Mouse (Mus musculus): ENCODE measurements at regions not wholly inside any gene's neighbourhood (a gene's known extent, or its start where the extent isn't known, plus 50 kb on each side); places are given as distances from the start of the nearest gene placed in this dataset.
"Not testable (repeated sequence)": the region's sequence is repeated elsewhere in the genome, so short reads cannot be mapped to it uniquely, and the experiment has no call there.

DNA sequence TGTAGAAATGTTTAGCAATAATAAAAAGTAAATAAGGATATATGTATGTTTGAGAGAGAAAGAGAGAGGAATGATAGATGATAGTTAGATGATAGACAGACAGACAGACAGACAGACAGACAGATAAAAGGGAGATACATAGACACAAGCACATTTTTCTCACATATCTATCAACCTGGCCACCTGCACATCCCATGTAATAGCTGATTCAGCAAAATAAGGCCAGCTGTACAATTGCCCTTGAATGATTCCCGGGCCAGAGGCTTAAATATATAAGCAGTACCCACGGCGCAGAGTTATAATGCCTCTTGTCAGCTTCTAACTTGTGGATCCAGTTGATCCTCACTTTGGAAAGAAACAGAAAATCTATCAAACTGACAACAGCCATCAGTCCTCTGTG, 178.5 kb downstream of the Tmem114 start:
- DNase-seq: no peak

DNA sequence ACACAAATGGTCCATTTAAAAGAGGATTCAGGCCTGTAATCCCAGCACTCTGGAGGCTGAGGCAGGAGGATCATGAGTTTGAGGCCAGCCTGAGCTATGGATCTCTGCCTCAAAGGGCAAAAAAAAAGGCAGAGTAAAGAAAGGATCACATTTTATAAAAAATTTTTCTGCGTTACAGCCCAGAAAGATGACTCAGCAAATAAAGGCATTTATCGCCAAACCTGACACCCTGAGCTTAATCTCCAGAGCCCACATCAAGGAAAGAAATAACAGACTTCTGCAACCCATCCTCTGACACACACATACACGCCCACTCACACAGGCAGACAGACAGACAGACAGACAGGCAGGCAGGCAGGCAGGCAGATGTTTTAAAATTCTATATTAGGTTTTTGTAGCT, 179.3 kb downstream of the Tmem114 start:
- DNase-seq: no peak

DNA sequence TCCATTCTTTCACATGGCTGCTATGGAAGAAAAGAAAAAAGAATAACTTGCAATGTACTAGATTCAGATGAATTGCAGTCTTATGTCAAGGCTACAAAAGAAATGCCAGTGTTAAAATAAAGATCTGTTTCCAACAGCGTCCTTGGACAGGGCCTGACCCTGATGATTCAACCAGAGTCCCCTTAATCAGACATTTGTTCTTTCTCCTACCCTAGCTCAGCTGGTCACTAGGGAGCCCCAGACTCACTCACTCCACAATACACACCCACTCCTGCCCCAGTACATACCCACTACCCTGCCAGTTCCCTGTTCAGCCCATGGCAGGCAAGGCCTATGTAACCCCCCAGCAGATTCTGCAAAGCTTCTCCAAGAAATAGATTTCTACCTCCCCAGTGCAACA, 190.6 kb downstream of the Tmem114 start:
- no peak for DNase-seq

DNA sequence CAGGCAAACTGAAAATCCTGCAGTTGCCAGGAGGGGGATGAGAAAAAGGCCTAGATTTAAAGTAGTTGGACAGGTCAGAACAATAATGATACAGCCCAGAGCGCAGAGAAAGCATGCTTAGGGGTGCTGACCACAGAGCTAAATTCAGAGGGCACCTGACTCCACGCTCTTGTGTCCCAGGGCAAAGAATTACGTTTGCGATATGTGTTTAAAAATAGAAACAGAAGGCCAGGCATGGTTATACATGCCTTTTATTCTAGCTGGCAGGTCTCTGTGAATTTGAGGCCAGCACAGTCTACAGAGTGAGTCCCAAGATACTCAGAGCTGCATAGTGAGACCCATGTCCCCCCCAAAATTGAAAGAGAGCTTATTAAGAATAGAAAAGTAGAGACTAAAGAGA, 192.9 kb downstream of the Tmem114 start:
- DNase-seq: no peak

DNA sequence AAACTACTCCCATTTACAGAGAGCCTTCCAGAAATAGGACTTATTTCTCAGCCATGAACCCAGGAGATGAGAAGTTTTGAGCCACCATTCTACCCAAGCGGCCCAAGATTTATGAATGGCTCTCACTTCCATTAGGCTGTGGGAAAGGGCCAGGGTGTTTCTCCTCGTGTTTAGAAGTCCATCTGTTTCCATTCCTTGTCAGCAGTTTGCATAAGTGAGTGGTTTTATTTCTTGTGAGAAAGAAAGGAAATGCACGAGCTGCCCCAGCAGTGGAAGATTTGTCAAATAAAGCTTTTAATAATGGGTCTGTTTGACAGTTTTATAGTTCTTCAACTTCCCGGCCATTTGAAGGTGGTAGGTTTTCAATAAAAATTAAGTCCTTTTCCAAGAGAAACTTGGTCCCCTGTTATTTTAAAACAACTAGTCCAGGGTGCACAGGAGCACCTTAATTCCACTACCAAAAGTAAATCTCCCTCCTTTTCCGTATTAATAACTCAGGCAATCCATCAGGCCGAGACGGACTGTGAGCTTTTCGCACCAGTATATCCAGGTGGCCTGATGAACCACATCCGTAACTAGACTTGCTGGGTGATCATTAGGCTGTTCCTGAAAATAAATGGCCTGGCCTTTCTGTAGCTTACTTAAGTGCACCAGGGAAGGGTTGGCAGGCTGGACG, 201.2 kb downstream of the Tmem114 start:
- DNase-seq: no peak

GRCm38 (mm10) chr16:8208251-8209181, 216.4 kb downstream of the Tmem114 start:
- no peak for DNase-seq

- no peak for DNase-seq
Measured at GRCm38 (mm10) chr16:8205014-8205413, 219.9 kb downstream of the Tmem114 start.

GRCm38 (mm10) chr16:8201306-8201705, 223.6 kb downstream of the Tmem114 start:
- DNase-seq: no peak

DNA sequence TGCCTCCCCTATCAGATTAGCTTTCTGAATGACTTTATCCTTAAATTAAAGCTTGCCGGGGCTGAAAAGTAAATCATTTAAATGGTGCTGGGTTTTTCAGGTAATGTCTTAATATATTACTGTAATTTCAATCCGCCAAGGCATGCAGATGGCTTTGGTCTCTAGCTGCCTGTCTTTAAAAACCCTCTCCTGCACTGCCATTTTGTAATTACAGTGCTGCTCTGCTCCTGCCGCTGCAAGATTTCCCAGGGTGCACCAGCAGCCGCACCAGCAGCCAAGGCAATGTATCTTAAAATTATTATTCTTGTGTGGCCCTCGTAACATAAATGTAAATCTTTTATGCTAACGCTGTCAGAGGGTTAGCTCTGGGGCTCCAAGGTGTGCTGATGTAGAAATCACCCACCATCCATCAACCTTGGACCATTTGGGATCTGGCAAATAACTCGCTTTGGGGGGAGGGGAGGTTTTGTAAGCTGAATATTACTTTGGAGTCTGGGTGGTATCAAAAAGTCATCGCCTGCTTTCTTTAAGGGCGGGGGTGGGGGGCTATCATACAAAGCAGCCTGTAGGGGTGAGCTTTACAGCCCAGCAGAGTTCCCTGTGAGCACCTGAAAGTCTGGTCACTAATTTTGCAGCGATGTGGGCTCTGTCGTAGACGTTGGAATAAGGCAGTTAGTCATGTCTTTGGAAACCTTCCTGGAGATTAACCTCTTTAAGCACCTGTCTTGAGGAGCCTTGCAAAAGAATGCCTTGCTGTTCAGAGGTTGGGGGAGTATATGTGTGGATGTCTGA, 226.0 kb downstream of the Tmem114 start:
- no peak for DNase-seq

DNA sequence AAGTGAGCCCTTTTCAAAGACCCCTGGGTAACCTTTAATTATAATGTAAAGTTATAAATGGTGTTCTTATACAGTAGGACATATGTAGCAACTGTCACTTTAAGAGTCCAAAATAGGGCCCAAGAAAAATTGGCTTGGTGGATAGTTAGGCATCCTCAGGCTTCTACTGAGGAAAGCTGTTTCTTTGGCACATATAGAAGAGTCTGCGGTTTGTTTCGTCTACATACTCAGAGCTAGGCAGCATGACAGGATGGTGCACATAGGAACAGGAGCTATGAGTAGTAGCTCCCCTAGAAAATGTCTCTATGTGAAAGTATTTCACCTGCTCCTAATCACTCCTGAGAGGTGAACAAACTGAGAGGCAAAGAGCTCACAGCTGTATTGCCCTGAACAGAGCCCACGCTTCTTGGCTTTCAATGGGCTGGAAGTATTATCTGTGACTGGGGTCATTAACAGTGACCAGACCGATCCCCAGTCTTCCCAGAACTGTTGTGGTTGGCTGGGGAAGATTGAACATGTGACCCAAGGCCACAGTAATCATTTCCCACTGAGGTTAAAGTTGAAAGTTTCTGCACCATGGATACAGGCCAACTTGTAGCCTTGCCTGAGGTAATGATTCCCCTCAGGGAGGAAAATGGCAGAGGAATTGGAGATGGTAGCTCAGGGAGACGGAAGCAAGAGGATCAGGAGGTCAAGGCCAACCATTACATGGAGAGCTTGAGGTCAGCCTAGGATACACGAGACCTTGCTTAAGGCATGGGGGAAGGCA, 235.3 kb downstream of the Tmem114 start:
- DNase-seq: no peak

DNA sequence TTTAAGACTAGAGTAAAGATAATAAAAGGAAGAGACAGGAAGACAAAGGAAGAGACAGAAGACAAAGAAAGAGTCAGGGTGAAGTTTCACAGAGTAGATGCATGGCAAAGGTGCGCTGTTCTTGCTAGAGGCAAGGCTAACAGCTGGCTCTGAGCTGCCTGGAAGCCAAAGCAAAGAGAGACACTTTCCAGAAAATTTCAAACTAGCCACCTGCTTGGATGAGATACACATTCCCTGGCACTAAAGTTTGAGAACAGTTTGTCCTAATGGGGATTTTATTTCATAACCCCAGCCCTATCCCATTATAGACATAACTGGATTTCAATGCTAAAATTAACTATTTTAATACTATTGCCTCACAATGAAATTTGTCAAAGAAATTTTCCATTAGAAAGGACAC, 235.9 kb downstream of the Tmem114 start:
- no peak for DNase-seq

DNA sequence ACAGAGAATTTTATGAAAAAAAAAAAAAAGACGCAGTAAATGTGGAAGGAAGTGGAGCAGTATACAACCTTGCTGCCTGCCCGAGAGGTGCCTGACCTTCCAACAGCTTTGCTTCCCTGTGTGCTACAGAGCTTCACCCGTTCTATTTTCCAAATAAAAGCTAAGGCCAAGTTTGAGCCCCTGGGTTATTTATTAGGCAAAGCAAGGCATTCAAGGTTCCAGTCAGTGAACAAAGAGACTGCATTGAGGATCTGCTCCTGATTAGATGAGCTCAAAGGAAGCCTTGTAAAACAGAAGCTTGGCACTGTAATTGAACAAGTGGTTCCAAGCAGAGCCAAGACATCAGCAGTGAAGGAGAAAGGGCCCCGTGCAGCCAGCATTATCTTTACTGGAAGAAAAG, 236.4 kb downstream of the Tmem114 start:
- DNase-seq: no peak

- DNase-seq: no peak
Measured at GRCm38 (mm10) chr16:8184781-8185180, 240.2 kb downstream of the Tmem114 start.

DNA sequence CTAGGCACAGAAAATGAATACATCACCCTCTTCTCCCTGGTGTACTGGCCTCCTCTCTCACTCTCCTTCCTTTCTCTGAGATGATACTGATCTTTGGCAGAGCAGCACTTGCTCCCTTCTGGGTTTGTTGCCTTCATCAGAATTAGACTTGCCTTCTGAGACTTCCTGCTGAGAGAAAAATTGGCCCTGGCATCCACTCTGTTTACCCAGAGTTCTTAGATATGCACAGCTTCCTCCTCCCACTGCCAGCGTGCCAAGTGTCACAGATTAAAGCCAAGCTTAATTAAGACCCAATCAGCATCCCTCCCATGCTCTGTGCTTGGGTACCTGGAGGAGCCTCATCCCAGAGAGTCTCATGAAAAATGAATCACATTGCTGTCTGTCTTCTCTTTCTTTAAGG, 246.0 kb downstream of the Tmem114 start:
- peak; percentile 62 for DNase-seq

DNA sequence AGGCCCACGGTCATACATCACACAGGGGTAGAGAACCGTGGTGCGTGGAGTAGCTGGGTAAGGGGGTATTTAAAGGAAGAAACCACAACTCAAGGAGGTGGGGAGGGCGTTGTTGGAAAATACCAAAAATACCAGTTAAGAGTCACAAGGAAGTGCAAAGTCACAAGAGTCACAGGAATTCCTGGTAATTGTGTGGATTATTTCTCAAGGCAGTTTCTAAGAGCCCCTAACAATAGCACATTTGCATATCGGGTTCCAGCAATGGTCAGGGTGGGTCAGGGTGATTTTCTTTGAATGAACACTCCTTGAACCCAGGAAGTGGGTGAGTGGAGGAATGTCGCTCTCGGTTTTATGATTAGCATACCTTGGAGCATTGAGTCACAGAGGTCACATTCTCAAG, 247.7 kb downstream of the Tmem114 start:
- not testable (repeated sequence) for DNase-seq

- no peak for DNase-seq
Measured at GRCm38 (mm10) chr16:8176126-8176525, 248.8 kb downstream of the Tmem114 start.

Measured in cerebellum, adult 9-11 months (tissue).